In the genomic region with DNA sequence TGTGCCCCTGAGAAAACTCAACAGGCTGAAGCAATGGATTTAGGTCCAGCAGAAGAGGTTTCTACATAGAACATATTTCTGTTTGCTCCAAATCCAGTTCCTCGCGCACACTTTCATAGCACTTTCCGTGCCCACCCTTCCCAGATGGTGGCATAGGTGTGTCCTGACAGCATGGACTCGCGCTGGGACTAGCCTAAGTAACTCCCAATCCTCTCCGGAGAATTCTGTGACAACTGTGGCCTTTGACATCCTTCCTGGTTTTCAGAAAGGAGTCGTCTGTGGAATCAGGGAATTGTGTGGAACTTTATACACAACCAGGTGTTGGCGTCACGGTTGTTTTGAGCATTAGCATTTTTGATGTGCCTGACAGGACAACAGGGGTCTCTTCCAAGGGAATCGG, we compare ENCODE assay signal across 7 mouse cellular contexts. TPM values are rescaled to one million over a fixed set of nuclear protein-coding genes. Genes with fewer than 3 reads are reported as not detected.
DNase-seq lines count a peak whose midpoint lies in the region; ATAC-seq and TF ChIP-seq lines count a peak whose summit lies in the region.

No protein-coding gene starts in this region.

- H3K27ac ChIP-seq in brown adipose tissue, adult 24 weeks (replicated peaks; ENCODE audit: low read depth, low read length): no peak overlapping the region
- H3K27ac ChIP-seq in forebrain, embryonic 13.5 days: peak overlapping the region; percentile 6; the same call in 1 of the 2 replicates
- H3K27ac ChIP-seq in intestine, postnatal 0 days (ENCODE audit: low read depth, low read length): no peak overlapping the region; the same call in 1 of the 2 replicates

- no peaks in the 10 kb centered on the region for H3K4me1 ChIP-seq in brown adipose tissue, adult 24 weeks (ENCODE audit: control insufficient read depth, insufficient read depth, insufficient read length, low read length)
- H3K4me1 ChIP-seq in forebrain, embryonic 13.5 days: peaks cover 5% of the 10 kb centered on the region; the same call in 1 of the 2 replicates
- no peaks in the 10 kb centered on the region; the same call in 1 of the 2 replicates for H3K4me1 ChIP-seq in intestine, postnatal 0 days (replicated peaks; ENCODE audit: control insufficient read depth, insufficient read depth, low read length)

- peaks cover 11% of the 10 kb centered on the region; the same call in 1 of the 2 replicates for H3K27me3 ChIP-seq in forebrain, embryonic 13.5 days
- no peaks in the 10 kb centered on the region; the same call in 1 of the 2 replicates for H3K27me3 ChIP-seq in intestine, postnatal 0 days (replicated peaks; ENCODE audit: control insufficient read depth, insufficient read depth, low read length)

- ATAC-seq in forebrain, embryonic 13.5 days: peak; percentile 11
- ATAC-seq in intestine, postnatal 0 days: no peak
- ATAC-seq in megakaryocyte-erythroid progenitor cell, adult 5-6 weeks (replicated peaks; ENCODE audit: low FRiP score, low TSS enrichment, poor library complexity, severe bottlenecking): peak; percentile 44

- WGBS in forebrain, embryonic 13.5 days: under 1% methylated on average over 10 of the region's 10 CpGs
- WGBS in intestine, postnatal 0 days: under 1% methylated on average over 10 of the region's 10 CpGs

- no peaks in the 10 kb centered on the region for H3K9me3 ChIP-seq in forebrain, embryonic 13.5 days (replicated peaks)
- no peaks in the 10 kb centered on the region for H3K9me3 ChIP-seq in intestine, postnatal 0 days (ENCODE audit: control insufficient read depth)

- peak; percentile 1 for DNase-seq in ovary, postnatal 14 days (ENCODE audit: low spot score)
- DNase-seq in ovary, adult 18-20 months (ENCODE audit: low spot score): no peak
- no peak for DNase-seq in Muller cell, postnatal 12 days (ENCODE audit: inconsistent ontology term)

- peak overlapping the region; percentile 64 for H3K9ac ChIP-seq in forebrain, embryonic 13.5 days
- H3K9ac ChIP-seq in intestine, postnatal 0 days (ENCODE audit: low read depth, low read length): peak overlapping the region; percentile 64

- peak overlapping the region; percentile 86 for H3K4me2 ChIP-seq in forebrain, embryonic 13.5 days
- peak overlapping the region; percentile 95 for H3K4me2 ChIP-seq in intestine, postnatal 0 days (replicated peaks; ENCODE audit: low read depth)

- H3K36me3 ChIP-seq in forebrain, embryonic 13.5 days (ENCODE audit: poor library complexity, severe bottlenecking): no peaks in the 10 kb centered on the region
- no peaks in the 10 kb centered on the region for H3K36me3 ChIP-seq in intestine, postnatal 0 days (ENCODE audit: control insufficient read depth, insufficient read depth)

- TF ChIP-seq CTCF in intestine, postnatal 0 days (IDR thresholded peaks at IDR 0.05; ENCODE audit: low read depth): no peak

- peak overlapping the region; percentile 71 for H3K4me3 ChIP-seq in brown adipose tissue, adult 24 weeks (ENCODE audit: insufficient read depth, low read depth, low read length)
- peak overlapping the region; percentile 83 for H3K4me3 ChIP-seq in forebrain, embryonic 13.5 days
- H3K4me3 ChIP-seq in intestine, postnatal 0 days (ENCODE audit: low read depth, low read length): peak overlapping the region; percentile 82

RNA-seq across cellular contexts. Expression of gene Mpp5, which starts 0.6 kb away (rescaled TPM):
- 12.8 and 15.6 TPM in 2 replicates for polyA plus RNA-seq in brown adipose tissue, adult 24 weeks (2012; ENCODE audit: insufficient read depth, insufficient read length, missing spikeins)
- polyA plus RNA-seq in forebrain, embryonic 13.5 days (2015; fragmentation: Nextera tagmentation; extraction: Ambion mirVana): 21.9 and 23.5 TPM in 2 replicates
- polyA plus RNA-seq in intestine, postnatal 0 days (2015; fragmentation: Nextera tagmentation; extraction: Ambion mirVana): 37.5 and 40.2 TPM in 2 replicates
- 11.8 and 15.5 TPM in 2 replicates for total RNA-seq in megakaryocyte-erythroid progenitor cell, adult 5-6 weeks (2014; fragmentation: Nextera tagmentation)
- total RNA-seq in megakaryocyte-erythroid progenitor cell, adult 5-6 weeks (2017): 19.1 and 37.4 TPM in 2 replicates

RNA-seq across cellular contexts. Expression of gene Fam71d, which starts 56.8 kb away (rescaled TPM):
- not detected in 2 replicates for polyA plus RNA-seq in brown adipose tissue, adult 24 weeks (2012; ENCODE audit: insufficient read depth, insufficient read length, missing spikeins)
- 0.39 and 0.50 TPM in 2 replicates for polyA plus RNA-seq in forebrain, embryonic 13.5 days (2015; fragmentation: Nextera tagmentation; extraction: Ambion mirVana)
- not detected in 2 replicates for polyA plus RNA-seq in intestine, postnatal 0 days (2015; fragmentation: Nextera tagmentation; extraction: Ambion mirVana)
- total RNA-seq in megakaryocyte-erythroid progenitor cell, adult 5-6 weeks (2014; fragmentation: Nextera tagmentation): not detected in 2 replicates
- total RNA-seq in megakaryocyte-erythroid progenitor cell, adult 5-6 weeks (2017): not detected in 2 replicates
